In genomic region chr1:36471181-36472105, GRCm38 (mm10) we compare ENCODE assay signal across 8 mouse cellular contexts. TPM values are rescaled to one million over a fixed set of nuclear protein-coding genes. Genes with fewer than 3 reads are reported as not detected.
A peak's percentile ranks its signal among the peaks of the same experiment; 100 is the strongest.
DNase-seq lines count a peak whose midpoint lies in the region; ATAC-seq and TF ChIP-seq lines count a peak whose summit lies in the region.

Gene Cnnm4 (plus strand): TSS chr1:36471620.

- H3K27me3 ChIP-seq in heart, embryonic 13.5 days (replicated peaks), result no peaks in the 10 kb centered on the region; the same call in 1 of the 2 replicates
- 0 out of 2 replicates have a peak, but pooled peaks cover 5% of the 10 kb centered on the region for H3K27me3 ChIP-seq in liver, embryonic 11.5 days (replicated peaks; ENCODE audit: control insufficient read depth, insufficient read depth, low read length)
- H3K27me3 ChIP-seq in myocyte (ENCODE audit: control insufficient read depth, insufficient read depth, insufficient read length), result no peaks in the 10 kb centered on the region

- under 1% methylated on average over 67 of the region's 98 CpGs for WGBS in heart, embryonic 13.5 days
- WGBS in liver, embryonic 11.5 days, result 1% methylated on average over 77 of the region's 98 CpGs

- peak within 1 kb of the TSS; percentile 76 for H3K27ac ChIP-seq in brown adipose tissue, adult 24 weeks (replicated peaks; ENCODE audit: low read depth, low read length)
- peak within 1 kb of the TSS; percentile 73 for H3K27ac ChIP-seq in heart, embryonic 13.5 days (replicated peaks)
- peak within 1 kb of the TSS; percentile 79 for H3K27ac ChIP-seq in liver, embryonic 11.5 days (ENCODE audit: low read depth, low read length)

- ATAC-seq in erythroid progenitor cell, adult 5-6 weeks (replicated peaks; ENCODE audit: low FRiP score, poor library complexity, severe bottlenecking), result peak; percentile 83
- ATAC-seq in heart, embryonic 13.5 days (ENCODE audit: extremely low read depth, insufficient number of reproducible peaks, low FRiP score, low TSS enrichment), result peak; percentile 90
- peak; percentile 90 for ATAC-seq in liver, embryonic 11.5 days (replicated peaks; ENCODE audit: low FRiP score)

- peaks cover 30% of the 10 kb centered on the region for H3K4me1 ChIP-seq in brown adipose tissue, adult 24 weeks (ENCODE audit: control insufficient read depth, insufficient read depth, insufficient read length, low read length)
- H3K4me1 ChIP-seq in heart, embryonic 13.5 days, result peaks cover 51% of the 10 kb centered on the region
- H3K4me1 ChIP-seq in liver, embryonic 11.5 days (replicated peaks; ENCODE audit: control insufficient read depth, insufficient read depth, low read length), result peaks cover 36% of the 10 kb centered on the region

- no peaks in the 10 kb centered on the region for H3K36me3 ChIP-seq in heart, embryonic 13.5 days
- H3K36me3 ChIP-seq in liver, embryonic 11.5 days (ENCODE audit: control insufficient read depth, insufficient read depth, low read length), result no peaks in the 10 kb centered on the region
- no peaks in the 10 kb centered on the region for H3K36me3 ChIP-seq in myocyte (ENCODE audit: control insufficient read depth, insufficient read depth)

- H3K4me3 ChIP-seq in brown adipose tissue, adult 24 weeks (ENCODE audit: insufficient read depth, low read depth, low read length), result peak within 1 kb of the TSS; percentile 98
- H3K4me3 ChIP-seq in heart, embryonic 13.5 days, result peak within 1 kb of the TSS; percentile 75
- peak within 1 kb of the TSS; percentile 69 for H3K4me3 ChIP-seq in liver, embryonic 11.5 days (ENCODE audit: low read depth, low read length)
- H3K4me3 ChIP-seq in myocyte, result peak within 1 kb of the TSS; percentile 75

- peak within 1 kb of the TSS; percentile 88 for H3K9ac ChIP-seq in heart, embryonic 13.5 days
- peak within 1 kb of the TSS; percentile 74 for H3K9ac ChIP-seq in liver, embryonic 11.5 days (ENCODE audit: low read depth, low read length)

- peak within 1 kb of the TSS; percentile 94 for H3K4me2 ChIP-seq in heart, embryonic 13.5 days
- H3K4me2 ChIP-seq in liver, embryonic 11.5 days, result peak within 1 kb of the TSS; percentile 97
- peak within 1 kb of the TSS; percentile 87 for H3K4me2 ChIP-seq in myocyte (ENCODE audit: low read depth)

- peak within 1 kb of the TSS; percentile 64 for H3ac ChIP-seq in myocyte (ENCODE audit: control insufficient read depth, insufficient read length)

- H3K79me2 ChIP-seq in myocyte (ENCODE audit: control insufficient read depth, insufficient read depth), result peaks cover 45% of the 10 kb centered on the region

- peak; percentile 86 for TF ChIP-seq POLR2A in myocyte (IDR thresholded peaks at IDR 0.05; ENCODE audit: insufficient read length, low read depth)

- H3K9me3 ChIP-seq in heart, embryonic 13.5 days, result no peaks in the 10 kb centered on the region
- H3K9me3 ChIP-seq in liver, embryonic 11.5 days (ENCODE audit: control insufficient read depth, low read length), result no peaks in the 10 kb centered on the region

- DNase-seq in CD4-positive helper T cell, adult 2 months (ENCODE audit: low read depth, low spot score), result peak; percentile 89
- DNase-seq in kidney, postnatal 10 days, result peak; percentile 94
- peak; percentile 95 for DNase-seq in liver, embryonic 11.5 days (ENCODE audit: low spot score)
- DNase-seq in spleen, postnatal 4 days (ENCODE audit: low spot score in 2 of 2), result peak; percentile 88 to 94

TF ChIP-seq in myocyte, 11 proteins besides CTCF, POLR2A, EP300 and RAD21:
- no peak for TF ChIP-seq E2F4 (IDR thresholded peaks at IDR 0.05; ENCODE audit: insufficient read depth)
- TF ChIP-seq POLR2AphosphoS2 (IDR thresholded peaks at IDR 0.05; ENCODE audit: insufficient read length, low read depth), result peak; percentile 87
- peak in 1 of 3 experiments; percentile 52 for TF ChIP-seq MYOD1 (IDR thresholded peaks at IDR 0.05; ENCODE audit: control insufficient read depth in 1 of 3, insufficient read length in 2 of 3, low read depth in 2 of 3)
- peak in 1 of 3 experiments; percentile 61 for TF ChIP-seq MYOG (IDR thresholded peaks at IDR 0.05; ENCODE audit: control insufficient read depth in 1 of 3, insufficient read depth in 1 of 3, insufficient read length in 2 of 3, low read depth in 2 of 3)

RNA-seq across cellular contexts. Expression of gene Cnnm4, which starts in this region (rescaled TPM):
- polyA plus RNA-seq in brown adipose tissue, adult 24 weeks (2012; ENCODE audit: insufficient read depth, insufficient read length, missing spikeins), result 1.5 TPM in 2 replicates
- 2.9 and 3.6 TPM in 2 replicates for total RNA-seq in erythroid progenitor cell, adult 5-6 weeks (2015; ENCODE audit: low replicate concordance)
- total RNA-seq in erythroid progenitor cell, adult 5-6 weeks (2017; ENCODE audit: low replicate concordance), result 1.4 and 3.3 TPM in 2 replicates
- 6.3 and 6.7 TPM in 2 replicates for polyA plus RNA-seq in heart, embryonic 13.5 days (2015; fragmentation: Nextera tagmentation; extraction: Ambion mirVana)
- polyA plus RNA-seq in liver, embryonic 11.5 days (2014; fragmentation: Nextera tagmentation; extraction: Ambion mirVana), result 5.9 and 6.4 TPM in 2 replicates
- 21.6 TPM for polyA plus RNA-seq in myocyte (2012; fragmentation: generic; extraction: Trizol)

Comparison
In these comparisons a context has a peak if more than half of its experiments do, and no peak if none do; other contexts are left out.
1. Peak in every context shown above with its lines: DNase-seq, ATAC-seq, H3K4me3 ChIP-seq and H3K27ac ChIP-seq.